Comparison of ENCODE assay signal across 13 mouse cellular contexts in genomic region chr11:5095877-5096276, GRCm38 (mm10). TPM values are rescaled to one million over a fixed set of nuclear protein-coding genes. Genes with fewer than 3 reads are reported as not detected.
DNase-seq lines count a peak whose midpoint lies in the region; ATAC-seq and TF ChIP-seq lines count a peak whose summit lies in the region.
"Had no signal": no experiment of that assay in that cellular context is flagged by ENCODE, and none has a peak within 500 bp of the region (broad histone marks: within the 10 kb centered on the region; RNA-seq: fewer than 3 reads in every experiment).

No protein-coding gene starts in this region.

- peaks cover 36% of the 10 kb centered on the region for H3K4me1 ChIP-seq in heart, embryonic 13.5 days
- H3K4me1 ChIP-seq in megakaryocyte, embryonic 14.5 days: peaks cover 38% of the 10 kb centered on the region
- H3K4me1 ChIP-seq in liver, embryonic 15.5 days (replicated peaks): peaks cover 49% of the 10 kb centered on the region

- ATAC-seq in heart, embryonic 13.5 days (ENCODE audit: extremely low read depth, insufficient number of reproducible peaks, low FRiP score, low TSS enrichment): no peak
- ATAC-seq in megakaryocyte, adult 5-6 weeks (ENCODE audit: poor library complexity, severe bottlenecking): no peak
- ATAC-seq in liver, embryonic 15.5 days (ENCODE audit: insufficient read depth): no peak
- ATAC-seq: CD4-positive, CD25-positive, alpha-beta regulatory T cell, adult 4 months had no signal

- H3K4me3 ChIP-seq in heart, embryonic 13.5 days: no peak overlapping the region
- peak overlapping the region; percentile 42 for H3K4me3 ChIP-seq in megakaryocyte, embryonic 14.5 days (replicated peaks)
- H3K4me3 ChIP-seq in liver, embryonic 15.5 days (replicated peaks): peak overlapping the region; percentile 97

- no peaks in the 10 kb centered on the region for H3K27me3 ChIP-seq in heart, embryonic 13.5 days (replicated peaks)
- no peaks in the 10 kb centered on the region for H3K27me3 ChIP-seq in megakaryocyte, embryonic 14.5 days (replicated peaks)
- no peaks in the 10 kb centered on the region for H3K27me3 ChIP-seq in liver, embryonic 15.5 days

- peaks cover 35% of the 10 kb centered on the region for H3K36me3 ChIP-seq in heart, embryonic 13.5 days
- H3K36me3 ChIP-seq in megakaryocyte, embryonic 14.5 days (replicated peaks; ENCODE audit: low read length): peaks cover 47% of the 10 kb centered on the region
- peaks cover 42% of the 10 kb centered on the region for H3K36me3 ChIP-seq in liver, embryonic 15.5 days (replicated peaks)

- H3K4me2 ChIP-seq in heart, embryonic 13.5 days: peak overlapping the region; percentile 87
- peak overlapping the region; percentile 93 for H3K4me2 ChIP-seq in liver, embryonic 15.5 days

- DNase-seq in heart, postnatal 4 days: no peak
- peak; percentile 5 for DNase-seq in brain, embryonic 14.5 days (ENCODE audit: low read depth)
- DNase-seq in frontal cortex, postnatal 10 days (ENCODE audit: low spot score in 2 of 2): no peak
- no peak for DNase-seq in urinary bladder, postnatal 4 days (ENCODE audit: low spot score in 2 of 2)
- DNase-seq: cerebellum, postnatal 36 days; kidney, adult 18-20 months; right cerebral cortex, postnatal 4 days; thymus, postnatal 14 days had no signal

- no peak for TF ChIP-seq POLR2A in brain, embryonic 14.5 days (IDR thresholded peaks at IDR 0.05; ENCODE audit: borderline replicate concordance, extremely low read depth, insufficient read depth, insufficient read length, poor library complexity, severe bottlenecking)

- H3K9me3 ChIP-seq in heart, embryonic 13.5 days: no peaks in the 10 kb centered on the region
- H3K9me3 ChIP-seq in megakaryocyte, embryonic 14.5 days: no peaks in the 10 kb centered on the region
- H3K9me3 ChIP-seq in liver, embryonic 15.5 days (replicated peaks): no peaks in the 10 kb centered on the region

- no peak for TF ChIP-seq CTCF in brain, embryonic 14.5 days (IDR thresholded peaks at IDR 0.05; ENCODE audit: borderline replicate concordance, extremely low read depth, insufficient read depth, insufficient read length)

- H3K27ac ChIP-seq in heart, embryonic 13.5 days (replicated peaks): no peak overlapping the region
- no peak overlapping the region; the same call in 1 of the 2 replicates for H3K27ac ChIP-seq in liver, embryonic 15.5 days (replicated peaks)

- H3K9ac ChIP-seq in heart, embryonic 13.5 days: peak overlapping the region; percentile 48
- H3K9ac ChIP-seq in liver, embryonic 15.5 days: no peak overlapping the region

- WGBS in heart, embryonic 13.5 days: 71% methylated on average over 5 of the region's 5 CpGs
- WGBS in liver, embryonic 15.5 days (ENCODE audit: insufficient replicate concordance): 67% methylated on average over 5 of the region's 5 CpGs

RNA-seq across cellular contexts. Expression of gene Rhbdd3, which starts 2.8 kb away (rescaled TPM):
- polyA plus RNA-seq in heart, embryonic 13.5 days (2015; fragmentation: Nextera tagmentation; extraction: Ambion mirVana): 28.2 and 34.3 TPM in 2 replicates
- 10 to 100 TPM; 19.4 to 20.6 TPM for total RNA-seq in heart, postnatal 4 days (2021)
- 28.8 and 47.9 TPM in 2 replicates for polyA plus RNA-seq in megakaryocyte, embryonic 14.5 days (2012; ENCODE audit: insufficient read depth, low replicate concordance)
- total RNA-seq in megakaryocyte, adult 5-6 weeks (2015): 2.6 and 6.0 TPM in 2 replicates
- total RNA-seq in megakaryocyte, adult 5-6 weeks (2017): 11.5 and 14.5 TPM in 2 replicates
- polyA plus RNA-seq in brain, embryonic 14.5 days (2012; rRNA removed): 41.9 and 51.4 TPM in 2 replicates
- 12.0 and 13.4 TPM in 2 replicates for polyA plus RNA-seq in liver, embryonic 15.5 days (2015; fragmentation: Nextera tagmentation; extraction: Ambion mirVana)

RNA-seq across cellular contexts. Expression of gene Ewsr1, which starts 3.2 kb away (rescaled TPM):
- 435 and 450 TPM in 2 replicates for polyA plus RNA-seq in heart, embryonic 13.5 days (2015; fragmentation: Nextera tagmentation; extraction: Ambion mirVana)
- 100 to 1,000 TPM; 247 to 254 TPM for total RNA-seq in heart, postnatal 4 days (2021)
- polyA plus RNA-seq in megakaryocyte, embryonic 14.5 days (2012; ENCODE audit: insufficient read depth, low replicate concordance): 186 and 838 TPM in 2 replicates
- total RNA-seq in megakaryocyte, adult 5-6 weeks (2015): 129 and 153 TPM in 2 replicates
- 326 and 348 TPM in 2 replicates for total RNA-seq in megakaryocyte, adult 5-6 weeks (2017)
- 402 and 518 TPM in 2 replicates for polyA plus RNA-seq in brain, embryonic 14.5 days (2012; rRNA removed)
- 255 and 279 TPM in 2 replicates for polyA plus RNA-seq in liver, embryonic 15.5 days (2015; fragmentation: Nextera tagmentation; extraction: Ambion mirVana)

RNA-seq across cellular contexts. Expression of gene Gas2l1, which starts 30.8 kb away (rescaled TPM):
- polyA plus RNA-seq in heart, embryonic 13.5 days (2015; fragmentation: Nextera tagmentation; extraction: Ambion mirVana): 21.0 TPM in 2 replicates
- total RNA-seq in heart, postnatal 4 days (2021): 10 to 100 TPM; 20.3 to 22.1 TPM
- polyA plus RNA-seq in megakaryocyte, embryonic 14.5 days (2012; ENCODE audit: insufficient read depth, low replicate concordance): 1,288 and 2,398 TPM in 2 replicates
- total RNA-seq in megakaryocyte, adult 5-6 weeks (2015): 1.5 and 2.4 TPM in 2 replicates
- 0.89 and 1.1 TPM in 2 replicates for total RNA-seq in megakaryocyte, adult 5-6 weeks (2017)
- 32.6 and 38.1 TPM in 2 replicates for polyA plus RNA-seq in brain, embryonic 14.5 days (2012; rRNA removed)
- 12.1 and 16.8 TPM in 2 replicates for polyA plus RNA-seq in liver, embryonic 15.5 days (2015; fragmentation: Nextera tagmentation; extraction: Ambion mirVana)

RNA-seq across cellular contexts. Expression of gene Rasl10a, which starts 37.9 kb away (rescaled TPM):
- 0.59 and 0.70 TPM in 2 replicates for polyA plus RNA-seq in heart, embryonic 13.5 days (2015; fragmentation: Nextera tagmentation; extraction: Ambion mirVana)
- total RNA-seq in heart, postnatal 4 days (2021): 1 to 10 TPM in 1 of 2 experiments, under 1 TPM in 1; 0.41 to 1.0 TPM
- 12.0 and 22.3 TPM in 2 replicates for polyA plus RNA-seq in megakaryocyte, embryonic 14.5 days (2012; ENCODE audit: insufficient read depth, low replicate concordance)
- not detected in 2 replicates for total RNA-seq in megakaryocyte, adult 5-6 weeks (2015)
- not detected in 2 replicates for total RNA-seq in megakaryocyte, adult 5-6 weeks (2017)
- polyA plus RNA-seq in brain, embryonic 14.5 days (2012; rRNA removed): 0.41 and 0.48 TPM in 2 replicates
- 0.25 and 0.33 TPM in 2 replicates for polyA plus RNA-seq in liver, embryonic 15.5 days (2015; fragmentation: Nextera tagmentation; extraction: Ambion mirVana)
- polyA plus RNA-seq: CD4-positive, CD25-positive, alpha-beta regulatory T cell, adult 4 months had no signal

RNA-seq across cellular contexts. Expression of gene Emid1, which starts 56.2 kb away (rescaled TPM):
- polyA plus RNA-seq in heart, embryonic 13.5 days (2015; fragmentation: Nextera tagmentation; extraction: Ambion mirVana): 8.6 and 9.3 TPM in 2 replicates
- total RNA-seq in heart, postnatal 4 days (2021): 1 to 10 TPM; 4.4 to 4.7 TPM
- 7.7 and 18.6 TPM in 2 replicates for polyA plus RNA-seq in megakaryocyte, embryonic 14.5 days (2012; ENCODE audit: insufficient read depth, low replicate concordance)
- total RNA-seq in megakaryocyte, adult 5-6 weeks (2015): 0.85 and 2.7 TPM in 2 replicates
- 1.6 and 1.7 TPM in 2 replicates for total RNA-seq in megakaryocyte, adult 5-6 weeks (2017)
- polyA plus RNA-seq in brain, embryonic 14.5 days (2012; rRNA removed): 10.3 and 13.4 TPM in 2 replicates
- 3.5 and 3.7 TPM in 2 replicates for polyA plus RNA-seq in liver, embryonic 15.5 days (2015; fragmentation: Nextera tagmentation; extraction: Ambion mirVana)

Comparison
In these comparisons a context has a peak if more than half of its experiments do, and no peak if none do; other contexts are left out.
1. RNA of gene Gas2l1, which starts 30.8 kb away (polyA plus RNA-seq): 1,288 to 2,398 TPM in megakaryocyte, embryonic 14.5 days; 32.6 to 38.1 TPM in brain, embryonic 14.5 days, 21.0 TPM in heart, embryonic 13.5 days and 12.1 to 16.8 TPM in liver, embryonic 15.5 days; every median in the first group is over 10 times any median in the second.